Mouse (Mus musculus): ENCODE data around the gene Fos. TPM values are rescaled to one million over a fixed set of nuclear protein-coding genes. Genes with fewer than 3 reads are reported as not detected.

Gene Fos
- 2.8 and 4.0 TPM in 2 replicates for polyA plus RNA-seq (2014; fragmentation: Nextera tagmentation; extraction: Ambion mirVana)

DNA sequence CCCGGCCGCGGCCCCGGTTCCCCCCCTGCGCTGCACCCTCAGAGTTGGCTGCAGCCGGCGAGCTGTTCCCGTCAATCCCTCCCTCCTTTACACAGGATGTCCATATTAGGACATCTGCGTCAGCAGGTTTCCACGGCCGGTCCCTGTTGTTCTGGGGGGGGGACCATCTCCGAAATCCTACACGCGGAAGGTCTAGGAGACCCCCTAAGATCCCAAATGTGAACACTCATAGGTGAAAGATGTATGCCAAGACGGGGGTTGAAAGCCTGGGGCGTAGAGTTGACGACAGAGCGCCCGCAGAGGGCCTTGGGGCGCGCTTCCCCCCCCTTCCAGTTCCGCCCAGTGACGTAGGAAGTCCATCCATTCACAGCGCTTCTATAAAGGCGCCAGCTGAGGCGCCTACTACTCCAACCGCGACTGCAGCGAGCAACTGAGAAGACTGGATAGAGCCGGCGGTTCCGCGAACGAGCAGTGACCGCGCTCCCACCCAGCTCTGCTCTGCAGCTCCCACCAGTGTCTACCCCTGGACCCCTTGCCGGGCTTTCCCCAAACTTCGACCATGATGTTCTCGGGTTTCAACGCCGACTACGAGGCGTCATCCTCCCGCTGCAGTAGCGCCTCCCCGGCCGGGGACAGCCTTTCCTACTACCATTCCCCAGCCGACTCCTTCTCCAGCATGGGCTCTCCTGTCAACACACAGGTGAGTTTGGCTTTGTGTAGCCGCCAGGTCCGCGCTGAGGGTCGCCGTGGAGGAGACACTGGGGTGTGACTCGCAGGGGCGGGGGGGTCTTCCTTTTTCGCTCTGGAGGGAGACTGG is at the start of gene Fos:
Gene Fos, plus strand, starts transcription at position 410 of the 817 bp plus-strand sequence.
- Histone ChIP-seq H3K4me1 (ENCODE audit: control insufficient read depth, insufficient read depth, low read length) (peaks cover 20% of the 10 kb centered on the region; the same call in 1 of the 2 replicates), H3K27me3 (ENCODE audit: control insufficient read depth, insufficient read depth, low read length) (peaks cover 9% of the 10 kb centered on the region), H3K9ac (replicated peaks; ENCODE audit: low read depth, low read length) (peak within 1 kb of the TSS; percentile 56), H3K27ac (ENCODE audit: low read depth, low read length) (peak within 1 kb of the TSS; percentile 61), H3K4me3 (ENCODE audit: low read depth, low read length) (peak within 1 kb of the TSS; percentile 50), H3K4me2 (ENCODE audit: low read depth, low read length) (peak within 1 kb of the TSS; percentile 100), H3K36me3 (ENCODE audit: control insufficient read depth, insufficient read depth, low read length) (no peaks in the 10 kb centered on the region), H3K9me3 (ENCODE audit: control insufficient read depth, low read length) (no peaks in the 10 kb centered on the region)
- WGBS, result under 1% methylated on average over 56 of the region's 56 CpGs
- ATAC-seq (ENCODE audit: low read depth), result peak; percentile 90

DNA sequence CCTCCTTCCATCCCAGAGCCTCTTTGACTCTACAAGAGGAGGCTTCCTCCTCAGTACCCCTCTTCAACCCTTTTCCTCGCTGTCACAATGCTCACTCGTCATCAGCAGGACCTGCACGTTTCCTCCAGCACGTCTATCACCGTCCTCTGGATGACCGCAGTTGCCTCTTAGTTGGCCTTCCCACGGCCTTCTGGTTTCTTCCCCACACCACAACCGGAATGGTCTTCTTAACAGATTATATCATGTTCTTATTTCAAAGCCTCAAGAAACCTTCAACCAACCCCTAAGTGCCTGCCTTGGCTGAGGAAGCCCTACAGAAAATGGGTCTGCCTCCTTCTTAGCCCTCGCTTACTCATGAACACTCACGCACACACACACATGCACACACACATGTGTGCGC is 48.0 kb upstream of the Fos start:
- Histone ChIP-seq H3K9ac (replicated peaks; ENCODE audit: low read depth, low read length) (no peak overlapping the region), H3K9me3 (ENCODE audit: control insufficient read depth, low read length) (no peaks in the 10 kb centered on the region), H3K36me3 (ENCODE audit: control insufficient read depth, insufficient read depth, low read length) (no peaks in the 10 kb centered on the region), H3K27ac (ENCODE audit: low read depth, low read length) (no peak overlapping the region), H3K4me3 (ENCODE audit: low read depth, low read length) (no peak overlapping the region), H3K4me2 (ENCODE audit: low read depth, low read length) (no peak overlapping the region), H3K27me3 (ENCODE audit: control insufficient read depth, insufficient read depth, low read length) (no peaks in the 10 kb centered on the region), H3K4me1 (ENCODE audit: control insufficient read depth, insufficient read depth, low read length) (no peaks in the 10 kb centered on the region)
- ATAC-seq (ENCODE audit: low read depth), result no peak
- 92% methylated on average over 11 of the region's 11 CpGs for WGBS

DNA sequence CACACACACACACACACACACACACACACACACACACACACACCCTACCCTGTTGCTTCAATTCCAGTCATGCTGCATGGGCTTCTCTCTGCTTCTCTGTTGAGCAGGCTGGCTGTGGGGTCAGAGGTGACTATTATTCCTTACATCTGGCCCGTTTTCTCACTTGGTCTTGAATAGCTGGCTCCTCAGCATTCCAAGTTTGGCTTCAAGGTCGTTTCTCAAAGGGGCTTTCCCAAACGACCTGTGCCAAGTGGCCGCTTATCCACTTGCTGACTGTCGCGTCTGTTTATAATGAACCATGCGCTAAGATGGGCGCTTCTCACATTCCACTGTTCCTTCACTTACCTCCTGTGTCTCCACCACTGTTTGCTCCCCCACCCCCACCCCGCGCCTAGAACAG is 47.6 kb upstream of the Fos start:
- H3K27me3 ChIP-seq (ENCODE audit: control insufficient read depth, insufficient read depth, low read length), result no peaks in the 10 kb centered on the region
- H3K9ac ChIP-seq (replicated peaks; ENCODE audit: low read depth, low read length), result no peak overlapping the region
- no peak overlapping the region for H3K4me3 ChIP-seq (ENCODE audit: low read depth, low read length)
- WGBS, result 62% methylated on average over 10 of the region's 10 CpGs
- H3K36me3 ChIP-seq (ENCODE audit: control insufficient read depth, insufficient read depth, low read length), result no peaks in the 10 kb centered on the region
- no peaks in the 10 kb centered on the region for H3K9me3 ChIP-seq (ENCODE audit: control insufficient read depth, low read length)
- H3K27ac ChIP-seq (ENCODE audit: low read depth, low read length), result no peak overlapping the region
- no peaks in the 10 kb centered on the region for H3K4me1 ChIP-seq (ENCODE audit: control insufficient read depth, insufficient read depth, low read length)
- no peak for ATAC-seq (ENCODE audit: low read depth)
- no peak overlapping the region for H3K4me2 ChIP-seq (ENCODE audit: low read depth, low read length)

DNA sequence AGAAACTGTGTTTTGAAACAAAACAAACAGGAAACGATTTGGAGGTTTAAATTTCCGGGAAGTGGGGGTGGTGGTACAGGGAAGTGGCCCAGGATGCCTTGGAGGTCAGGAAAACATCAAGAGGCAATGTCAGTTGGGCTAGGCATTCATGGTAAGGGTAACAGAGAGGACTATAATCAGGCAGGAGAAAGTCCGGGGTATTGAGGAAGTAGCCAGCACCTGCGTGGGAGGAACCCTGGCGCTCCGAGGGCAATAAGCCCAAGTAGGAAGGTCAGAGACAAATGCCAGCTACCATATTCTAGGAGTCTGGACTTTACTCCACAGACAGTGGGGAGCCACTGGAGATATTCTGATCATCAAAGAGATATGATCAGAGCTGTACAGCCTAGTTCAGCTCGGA is 45.9 kb upstream of the Fos start:
- WGBS, result 88% methylated on average over 7 of the region's 7 CpGs
- no peaks in the 10 kb centered on the region for H3K27me3 ChIP-seq (ENCODE audit: control insufficient read depth, insufficient read depth, low read length)
- no peaks in the 10 kb centered on the region for H3K4me1 ChIP-seq (ENCODE audit: control insufficient read depth, insufficient read depth, low read length)
- no peak overlapping the region for H3K4me2 ChIP-seq (ENCODE audit: low read depth, low read length)
- no peak overlapping the region for H3K4me3 ChIP-seq (ENCODE audit: low read depth, low read length)
- ATAC-seq (ENCODE audit: low read depth), result no peak
- no peak overlapping the region for H3K27ac ChIP-seq (ENCODE audit: low read depth, low read length)
- H3K9ac ChIP-seq (replicated peaks; ENCODE audit: low read depth, low read length), result no peak overlapping the region
- no peaks in the 10 kb centered on the region for H3K36me3 ChIP-seq (ENCODE audit: control insufficient read depth, insufficient read depth, low read length)
- no peaks in the 10 kb centered on the region for H3K9me3 ChIP-seq (ENCODE audit: control insufficient read depth, low read length)

DNA sequence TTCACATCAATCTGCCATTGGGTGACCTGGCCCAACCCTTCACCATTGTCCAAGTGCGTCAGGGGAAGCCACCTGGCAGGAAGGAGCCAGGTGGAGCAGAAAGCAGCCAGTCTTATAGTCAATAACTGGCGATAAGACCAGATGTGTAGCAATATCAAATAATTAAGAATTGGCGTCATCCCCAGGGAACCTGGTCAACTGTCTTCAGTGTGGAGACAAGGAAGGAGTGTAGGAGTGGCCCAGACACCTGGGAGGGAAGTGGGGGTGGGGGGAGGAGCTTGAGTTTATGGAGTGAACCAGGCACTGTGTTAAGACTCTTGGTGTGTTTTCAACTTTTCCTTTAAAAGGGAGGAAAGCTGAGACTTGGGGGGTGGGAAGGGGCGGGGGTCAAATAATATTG is 43.7 kb upstream of the Fos start:
- Histone ChIP-seq H3K27ac (ENCODE audit: low read depth, low read length) (no peak overlapping the region), H3K4me2 (ENCODE audit: low read depth, low read length) (no peak overlapping the region), H3K9me3 (ENCODE audit: control insufficient read depth, low read length) (no peaks in the 10 kb centered on the region), H3K4me3 (ENCODE audit: low read depth, low read length) (no peak overlapping the region), H3K9ac (replicated peaks; ENCODE audit: low read depth, low read length) (no peak overlapping the region), H3K36me3 (ENCODE audit: control insufficient read depth, insufficient read depth, low read length) (no peaks in the 10 kb centered on the region), H3K4me1 (ENCODE audit: control insufficient read depth, insufficient read depth, low read length) (no peaks in the 10 kb centered on the region), H3K27me3 (ENCODE audit: control insufficient read depth, insufficient read depth, low read length) (no peaks in the 10 kb centered on the region)
- no peak for ATAC-seq (ENCODE audit: low read depth)
- WGBS, result 74% methylated on average over 4 of the region's 4 CpGs

DNA sequence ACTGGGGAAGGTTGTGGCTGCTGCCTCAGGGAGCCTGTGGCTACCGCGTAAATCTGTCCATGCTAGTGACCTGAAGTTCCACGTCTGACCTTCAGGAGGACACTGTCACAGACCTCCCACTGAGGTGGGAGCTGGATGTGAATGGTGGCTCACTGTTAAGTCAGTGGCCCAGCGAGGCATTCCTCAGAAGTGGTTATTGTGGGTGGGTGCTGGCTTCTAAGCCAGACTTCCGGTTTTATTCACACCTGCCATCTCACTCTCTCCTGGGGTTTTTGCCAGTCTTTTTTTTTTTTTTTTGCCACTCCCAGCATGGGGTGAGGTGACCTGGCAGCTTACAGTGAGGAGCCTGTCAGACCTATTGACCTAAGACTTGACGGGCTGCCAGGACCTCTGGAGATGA is 43.3 kb upstream of the Fos start:
- no peak overlapping the region for H3K27ac ChIP-seq (ENCODE audit: low read depth, low read length)
- H3K27me3 ChIP-seq (ENCODE audit: control insufficient read depth, insufficient read depth, low read length), result no peaks in the 10 kb centered on the region
- ATAC-seq (ENCODE audit: low read depth), result no peak
- H3K4me3 ChIP-seq (ENCODE audit: low read depth, low read length), result no peak overlapping the region
- H3K4me1 ChIP-seq (ENCODE audit: control insufficient read depth, insufficient read depth, low read length), result peaks cover under 1% of the 10 kb centered on the region; the same call in 1 of the 2 replicates
- no peak overlapping the region for H3K4me2 ChIP-seq (ENCODE audit: low read depth, low read length)
- no peaks in the 10 kb centered on the region for H3K36me3 ChIP-seq (ENCODE audit: control insufficient read depth, insufficient read depth, low read length)
- no peak overlapping the region for H3K9ac ChIP-seq (replicated peaks; ENCODE audit: low read depth, low read length)
- H3K9me3 ChIP-seq (ENCODE audit: control insufficient read depth, low read length), result no peaks in the 10 kb centered on the region
- WGBS, result 48% methylated on average over 6 of the region's 6 CpGs

DNA sequence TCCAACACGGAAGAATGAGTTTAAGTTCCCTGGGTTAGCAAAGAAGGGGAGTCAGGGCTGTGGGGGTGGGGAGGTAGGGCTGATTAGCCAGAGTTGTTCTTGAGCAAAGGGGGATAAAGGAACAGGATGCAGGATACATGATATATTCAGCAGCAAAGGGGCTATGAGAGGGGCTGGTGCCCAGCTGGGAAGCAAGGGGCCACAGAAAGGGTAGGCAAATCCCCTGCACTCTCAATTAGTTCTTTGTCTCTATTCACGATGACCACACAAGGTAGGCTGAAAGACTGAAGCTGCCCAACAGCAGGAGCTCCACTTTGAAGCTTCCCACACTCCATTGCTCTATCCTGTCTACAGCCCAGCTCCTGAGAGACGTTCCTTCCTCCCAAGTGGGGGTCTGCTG is 39.8 kb upstream of the Fos start:
- Histone ChIP-seq H3K27ac (ENCODE audit: low read depth, low read length) (no peak overlapping the region), H3K36me3 (ENCODE audit: control insufficient read depth, insufficient read depth, low read length) (no peaks in the 10 kb centered on the region), H3K9me3 (ENCODE audit: control insufficient read depth, low read length) (no peaks in the 10 kb centered on the region), H3K27me3 (ENCODE audit: control insufficient read depth, insufficient read depth, low read length) (no peaks in the 10 kb centered on the region), H3K4me3 (ENCODE audit: low read depth, low read length) (no peak overlapping the region), H3K4me1 (ENCODE audit: control insufficient read depth, insufficient read depth, low read length) (peaks cover 20% of the 10 kb centered on the region), H3K9ac (replicated peaks; ENCODE audit: low read depth, low read length) (no peak overlapping the region), H3K4me2 (ENCODE audit: low read depth, low read length) (no peak overlapping the region)
- WGBS, result 8% methylated on average over 3 of the region's 3 CpGs
- ATAC-seq (ENCODE audit: low read depth), result no peak

DNA sequence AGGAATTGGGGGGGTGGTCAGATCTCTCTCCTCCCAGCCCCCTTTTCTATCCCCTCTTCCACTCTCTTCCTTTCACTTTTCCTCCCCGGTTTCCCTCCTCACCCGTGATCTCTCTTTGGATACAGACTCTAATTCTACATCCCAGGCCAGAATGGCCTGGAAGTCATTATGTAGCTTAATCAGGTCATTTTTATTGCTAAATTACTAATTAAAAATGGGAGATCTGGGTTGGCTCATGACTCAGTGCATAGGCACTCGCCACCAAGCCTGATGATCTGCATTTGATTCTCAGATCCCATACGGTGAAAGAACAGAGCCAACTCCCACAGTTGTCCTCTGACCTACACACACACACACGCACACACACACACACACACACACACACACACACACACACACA is 39.2 kb upstream of the Fos start:
- Histone ChIP-seq H3K36me3 (ENCODE audit: control insufficient read depth, insufficient read depth, low read length) (no peaks in the 10 kb centered on the region), H3K4me3 (ENCODE audit: low read depth, low read length) (no peak overlapping the region), H3K27ac (ENCODE audit: low read depth, low read length) (no peak overlapping the region), H3K4me1 (ENCODE audit: control insufficient read depth, insufficient read depth, low read length) (peaks cover 20% of the 10 kb centered on the region), H3K4me2 (ENCODE audit: low read depth, low read length) (no peak overlapping the region), H3K9ac (replicated peaks; ENCODE audit: low read depth, low read length) (no peak overlapping the region), H3K9me3 (ENCODE audit: control insufficient read depth, low read length) (no peaks in the 10 kb centered on the region), H3K27me3 (ENCODE audit: control insufficient read depth, insufficient read depth, low read length) (no peaks in the 10 kb centered on the region)
- ATAC-seq (ENCODE audit: low read depth), result no peak
- WGBS, result 77% methylated on average over 5 of the region's 5 CpGs

DNA sequence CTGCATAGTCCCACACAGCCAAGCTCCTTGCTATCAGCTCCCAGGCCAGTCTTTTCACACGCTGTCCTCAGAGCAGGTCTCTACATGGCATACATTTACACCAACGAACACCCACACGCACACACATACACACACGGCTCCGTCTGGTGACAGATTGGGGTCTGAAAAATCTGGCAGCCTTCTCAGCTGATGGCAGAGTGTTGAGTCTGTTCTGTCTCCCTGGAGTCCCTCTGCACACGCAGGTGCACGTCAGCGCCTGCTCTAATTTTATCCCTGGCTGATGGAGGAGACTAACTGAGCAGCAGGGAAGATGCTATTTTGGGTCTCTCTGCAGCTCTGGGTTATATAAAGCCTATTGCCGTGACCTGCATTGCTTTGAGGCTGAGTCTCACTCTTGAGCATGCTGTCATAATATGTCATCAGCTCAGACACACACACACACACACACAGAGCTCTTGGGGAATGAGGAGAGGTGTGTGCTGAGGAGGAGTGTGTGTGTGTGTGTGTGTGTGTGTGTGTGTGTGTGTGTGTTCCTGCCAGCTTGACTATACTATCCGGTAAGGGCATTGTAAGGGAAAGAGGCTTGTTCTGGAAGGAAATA is 37.6 kb upstream of the Fos start:
- 37% methylated on average over 10 of the region's 10 CpGs for whole genome bisulfite sequencing
- H3K27me3 ChIP-seq (ENCODE audit: control insufficient read depth, insufficient read depth, low read length), result no peaks in the 10 kb centered on the region
- H3K9me3 ChIP-seq (ENCODE audit: control insufficient read depth, low read length), result no peaks in the 10 kb centered on the region
- ATAC-seq (ENCODE audit: low read depth), result peak; percentile 83
- no peak overlapping the region for H3K4me2 ChIP-seq (ENCODE audit: low read depth, low read length)
- H3K27ac ChIP-seq (ENCODE audit: low read depth, low read length), result peak overlapping the region; percentile 60
- no peaks in the 10 kb centered on the region for H3K36me3 ChIP-seq (ENCODE audit: control insufficient read depth, insufficient read depth, low read length)
- peaks cover 20% of the 10 kb centered on the region for H3K4me1 ChIP-seq (ENCODE audit: control insufficient read depth, insufficient read depth, low read length)
- H3K4me3 ChIP-seq (ENCODE audit: low read depth, low read length), result no peak overlapping the region
- peak overlapping the region; percentile 16 for H3K9ac ChIP-seq (replicated peaks; ENCODE audit: low read depth, low read length)

Measured in neural tube, embryonic 14.5 days (tissue).